Mouse (Mus musculus): ENCODE data around the gene Gm47969.
"Not testable (repeated sequence)": the region's sequence is repeated elsewhere in the genome, so short reads cannot be mapped to it uniquely, and the experiment has no call there.

Gm47969 gene

GRCm38 (mm10) chr1:83044882-83045427, at the start of gene Gm47969:
Gene Gm47969, plus strand, starts transcription at chr1:83044932.
- no peak for DNase-seq (ENCODE audit: low spot score in 2 of 2)

GRCm38 (mm10) chr1:83000306-83000705, 44.4 kb upstream of the Gm47969 start, which contains the start of gene Gm47959:
Gene Gm47959, plus strand, starts transcription at chr1:83000548.
- DNase-seq (ENCODE audit: low spot score in 2 of 2), result not testable (repeated sequence)

- no peak for DNase-seq (ENCODE audit: low spot score in 2 of 2)
Measured at GRCm38 (mm10) chr1:83006218-83007179, 38.2 kb upstream of the Gm47969 start.

GRCm38 (mm10) chr1:83007471-83007870, 37.3 kb upstream of the Gm47969 start:
- DNase-seq (ENCODE audit: low spot score in 2 of 2), result no peak

- no peak for DNase-seq (ENCODE audit: low spot score in 2 of 2)
Measured at GRCm38 (mm10) chr1:83014477-83014876, 30.3 kb upstream of the Gm47969 start.

- DNase-seq (ENCODE audit: low spot score in 2 of 2), result no peak
Measured at GRCm38 (mm10) chr1:83015329-83015879, 29.3 kb upstream of the Gm47969 start.

- DNase-seq (ENCODE audit: low spot score in 2 of 2), result no peak
Measured at GRCm38 (mm10) chr1:83016556-83016955, 28.2 kb upstream of the Gm47969 start.

GRCm38 (mm10) chr1:83031950-83032349, 12.8 kb upstream of the Gm47969 start:
- no peak for DNase-seq (ENCODE audit: low spot score in 2 of 2)

- no peak for DNase-seq (ENCODE audit: low spot score in 2 of 2)
Measured at GRCm38 (mm10) chr1:83032508-83032907, 12.2 kb upstream of the Gm47969 start.

GRCm38 (mm10) chr1:83034509-83034908, 10.2 kb upstream of the Gm47969 start:
- no peak for DNase-seq (ENCODE audit: low spot score in 2 of 2)

- DNase-seq (ENCODE audit: low spot score in 2 of 2), result no peak
Measured at GRCm38 (mm10) chr1:83036892-83037667, 7.7 kb upstream of the Gm47969 start.

- peak; percentile 32 to 48 for DNase-seq (ENCODE audit: low spot score in 2 of 2)
Measured at GRCm38 (mm10) chr1:83038109-83038672, 6.5 kb upstream of the Gm47969 start, which contains the start of gene Slc19a3. Gene Slc19a3, minus strand, starts transcription at chr1:83038448.

- DNase-seq (ENCODE audit: low spot score in 2 of 2), result no peak
Measured at GRCm38 (mm10) chr1:83039080-83039479, 5.7 kb upstream of the Gm47969 start.

- DNase-seq (ENCODE audit: low spot score in 2 of 2), result no peak
Measured at GRCm38 (mm10) chr1:83042380-83042779, 2.4 kb upstream of the Gm47969 start, which contains the start of gene Krtap28-10. Gene Krtap28-10, minus strand, starts transcription at chr1:83042480.

GRCm38 (mm10) chr1:83058481-83058880, 13.7 kb downstream of the Gm47969 start:
- no peak for DNase-seq (ENCODE audit: low spot score in 2 of 2)

- DNase-seq (ENCODE audit: low spot score in 2 of 2), result no peak
Measured at GRCm38 (mm10) chr1:83059278-83059677, 14.5 kb downstream of the Gm47969 start, which contains the start of gene A030005K14Rik. Gene A030005K14Rik, minus strand, starts transcription at chr1:83059378.

GRCm38 (mm10) chr1:83060643-83061042, 15.9 kb downstream of the Gm47969 start, which contains the start of gene Krtap28-13:
Gene Krtap28-13, plus strand, starts transcription at chr1:83060930.
- DNase-seq (ENCODE audit: low spot score in 2 of 2), result no peak

GRCm38 (mm10) chr1:83064851-83065250, 20.1 kb downstream of the Gm47969 start:
- DNase-seq (ENCODE audit: low spot score in 2 of 2), result peak in 1 of 2 experiments; percentile 24

GRCm38 (mm10) chr1:83066577-83066976, 21.8 kb downstream of the Gm47969 start:
- DNase-seq (ENCODE audit: low spot score in 2 of 2), result no peak

GRCm38 (mm10) chr1:83067205-83067604, 22.5 kb downstream of the Gm47969 start:
- peak in 1 of 2 experiments; percentile 7 for DNase-seq (ENCODE audit: low spot score in 2 of 2)

Data from right cerebral cortex, adult 2 months (tissue).